Mouse (Mus musculus) lung, adult 18-20 months (tissue): Measurements from ENCODE around the gene Tmem167b.
"Not testable (repeated sequence)": the region's sequence is repeated elsewhere in the genome, so short reads cannot be mapped to it uniquely, and the experiment has no call there.

Experiments
- DNase-seq, 2 experiments: peaks; one replicate each; pipeline ENCODE4 v3.0.0; 2022; ENCODE audit warnings: mixed read lengths in 2 of 2

The Tmem167b gene

GRCm38 (mm10) chr3:108562133-108562730 is at the start of gene Tmem167b:
Gene Tmem167b, minus strand, starts transcription at chr3:108562466.
- DNase-seq = peak; percentile 98 to 99

DNA sequence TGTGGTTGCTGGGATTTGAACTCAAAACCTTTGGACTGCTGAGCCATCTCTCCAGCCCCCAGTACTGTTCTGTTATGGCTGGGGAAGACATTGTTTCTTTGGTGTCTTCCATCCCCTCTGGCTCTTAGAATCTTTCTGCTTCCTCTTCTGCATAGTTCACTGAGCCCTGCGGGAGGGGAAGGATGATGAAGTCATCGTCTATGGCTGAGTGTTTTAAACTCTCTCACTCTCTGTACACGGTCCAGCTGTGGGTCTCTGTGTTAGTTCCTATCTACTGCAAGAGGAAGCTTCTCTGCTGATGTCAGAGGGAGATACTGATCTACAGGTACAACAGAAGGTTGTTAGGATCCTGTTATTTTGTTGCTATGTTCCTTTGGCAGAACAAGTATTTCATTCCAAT is 46.6 kb upstream of the Tmem167b start:
- no peak for DNase-seq

- DNase-seq = no peak
These were observed 29.6 kb upstream of the Tmem167b start for GRCm38 (mm10) chr3:108591530-108592522.

GRCm38 (mm10) chr3:108590786-108591529 is 28.7 kb upstream of the Tmem167b start, which contains the start of gene Wdr47:
Gene Wdr47, plus strand, starts transcription at chr3:108591279.
- DNase-seq = peak; percentile 96 to 98

DNA sequence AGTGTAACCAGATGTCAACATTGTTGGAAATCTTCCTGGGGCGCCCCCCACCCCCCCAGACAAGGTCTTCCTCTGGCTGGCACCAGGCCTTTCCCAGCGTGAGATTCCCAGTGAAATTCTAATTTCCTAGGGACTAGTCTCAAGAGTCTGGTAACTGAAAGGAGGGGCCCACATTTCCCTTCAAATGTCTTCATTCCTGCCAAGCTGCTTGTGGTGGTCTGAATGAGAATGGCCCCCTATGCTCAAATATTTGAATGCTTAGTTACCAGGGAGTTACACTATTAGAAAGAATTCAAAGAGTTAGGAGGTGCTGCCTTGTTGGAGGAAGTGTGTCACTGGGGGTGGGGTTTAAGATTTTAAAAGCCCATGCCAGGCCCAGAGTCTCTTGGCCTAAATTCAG is 26.2 kb upstream of the Tmem167b start:
- no peak for DNase-seq

GRCm38 (mm10) chr3:108584580-108584979 is 22.3 kb upstream of the Tmem167b start:
- no peak for DNase-seq

DNA sequence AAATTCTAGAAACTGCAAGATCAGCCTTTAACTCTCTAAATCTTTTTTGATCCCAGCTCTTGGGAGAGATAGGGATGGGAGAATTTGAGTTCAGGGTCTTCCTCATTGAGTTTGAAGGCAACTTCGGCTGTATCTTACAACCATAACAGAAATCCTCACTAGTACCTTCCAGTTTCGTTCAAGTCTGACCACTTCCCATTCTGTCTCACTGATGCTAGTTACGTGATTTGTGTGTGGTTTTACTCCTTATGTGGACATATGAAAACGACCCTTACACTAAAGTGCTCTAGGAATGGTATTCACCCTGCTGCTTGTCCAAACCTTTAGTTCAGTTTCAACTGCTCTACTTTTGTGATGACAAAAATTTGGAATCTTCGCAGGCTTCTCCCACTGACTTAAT is 11.8 kb upstream of the Tmem167b start:
- no peak for DNase-seq

DNA sequence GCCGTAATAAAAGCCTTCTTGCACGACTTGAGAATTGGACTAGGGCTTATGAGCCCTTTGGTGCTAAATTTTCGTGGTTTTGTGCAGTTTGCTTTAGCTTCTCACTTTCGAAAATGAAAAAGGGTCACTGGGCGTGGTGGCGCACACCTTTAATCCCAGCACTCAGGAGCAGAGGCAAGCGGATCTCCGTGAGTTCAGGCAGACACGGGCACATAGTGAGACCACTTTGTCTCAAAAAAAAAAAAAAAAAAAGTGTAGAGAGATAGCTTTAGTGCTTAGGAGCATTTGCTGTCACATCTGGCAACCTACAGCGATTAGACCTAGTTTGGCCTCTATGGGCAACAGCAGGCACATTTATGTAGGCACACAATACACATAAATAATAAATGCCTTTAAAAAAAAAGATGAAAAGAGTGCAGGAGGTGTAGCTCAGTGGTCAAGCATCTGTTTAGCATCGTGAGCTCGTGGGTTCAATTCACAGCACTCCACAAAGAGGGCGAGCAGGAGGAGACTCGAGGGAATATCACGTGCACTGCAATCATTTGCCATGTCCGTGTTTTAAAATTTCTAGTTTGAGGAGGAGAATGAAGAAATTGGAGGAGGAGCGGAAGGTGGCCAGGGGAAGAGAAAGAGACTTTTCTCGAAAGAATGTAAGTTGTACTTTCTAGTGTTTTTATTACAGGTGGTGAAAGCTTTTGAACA is 10.2 kb upstream of the Tmem167b start:
- DNase-seq = no peak

DNA sequence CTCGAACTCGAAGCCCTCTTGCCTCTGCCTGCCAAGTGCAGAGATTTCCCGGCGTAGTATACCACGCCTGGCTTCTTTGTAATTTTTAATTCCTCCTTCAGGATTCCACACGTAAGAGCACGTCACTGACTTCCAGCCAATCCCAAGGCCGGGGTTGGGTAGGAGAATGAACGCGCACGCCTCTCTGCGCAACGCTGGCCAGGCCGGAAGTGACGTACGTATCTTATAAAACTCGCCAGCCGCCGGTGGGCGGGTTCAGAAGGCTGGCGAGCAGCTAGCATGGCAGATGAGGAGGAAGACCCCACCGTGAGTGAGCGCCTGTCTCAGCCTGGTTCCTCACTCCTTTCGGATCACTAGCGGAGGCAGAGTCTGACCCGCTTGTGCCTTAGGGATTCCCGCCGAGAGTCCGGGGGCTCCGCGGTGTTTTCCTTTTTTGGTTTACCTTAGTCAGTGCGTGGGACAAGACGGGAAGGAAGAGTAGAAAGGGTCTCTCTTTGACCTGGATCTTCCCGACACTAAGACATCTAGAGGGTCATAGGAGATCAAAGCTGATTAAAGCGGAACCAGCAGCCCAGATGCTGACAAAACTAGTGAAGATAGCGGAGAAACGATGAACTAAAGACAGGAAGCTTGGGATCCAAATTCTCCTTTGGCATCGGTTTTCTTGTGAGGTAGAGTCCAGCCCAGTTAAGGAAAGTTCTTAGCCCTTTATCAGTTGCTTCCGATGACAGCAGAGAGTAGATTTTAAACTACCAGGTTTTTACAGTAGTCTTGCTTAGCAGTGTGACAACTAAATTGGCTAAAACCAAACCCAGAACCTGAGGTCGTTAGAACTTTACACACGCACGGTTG is 9.4 kb upstream of the Tmem167b start, which contains the start of gene Taf13:
Taf13 (plus strand) TSS at position 256 of the 852 bp plus-strand sequence.
- DNase-seq = peak; percentile 97

DNA sequence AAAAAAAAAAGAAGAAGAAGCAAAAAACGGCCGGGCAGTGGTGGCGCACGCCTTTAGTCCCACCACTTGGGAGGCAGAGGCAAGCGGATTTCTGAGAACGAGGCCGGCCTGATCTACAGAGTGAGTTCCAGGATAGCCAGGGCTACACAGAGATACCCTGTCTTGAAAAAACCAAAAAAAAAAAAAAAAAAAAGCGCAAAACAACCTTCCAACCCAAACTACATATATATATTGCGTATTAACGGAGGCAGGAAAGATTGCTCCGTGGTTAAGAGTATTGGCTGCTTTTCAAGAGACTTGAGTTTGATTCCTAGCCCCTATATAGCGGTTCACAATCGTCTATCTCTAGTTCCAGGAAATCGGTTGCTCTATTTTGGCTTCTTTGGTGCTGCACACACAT is 8.5 kb upstream of the Tmem167b start:
- no peak for DNase-seq

DNA sequence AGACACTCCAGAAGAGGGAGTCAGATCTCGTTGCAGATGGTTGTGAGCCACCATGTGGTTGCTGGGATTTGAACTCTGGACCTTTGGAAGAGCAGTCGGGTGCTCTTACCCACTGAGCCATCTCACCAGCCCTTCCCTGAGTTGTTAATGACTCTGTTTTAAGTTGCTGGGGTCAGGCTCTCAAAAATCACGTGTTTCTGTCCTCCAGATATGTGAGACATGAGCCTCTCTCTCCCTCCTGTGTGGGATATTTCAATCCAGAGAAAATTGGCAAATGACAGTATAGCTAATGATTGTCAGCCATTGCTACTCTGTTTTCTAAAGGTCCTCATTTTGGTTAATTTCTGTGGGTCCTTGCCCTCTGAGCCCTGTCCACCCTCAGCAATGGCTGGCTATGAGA is 7.4 kb upstream of the Tmem167b start:
- DNase-seq = not testable (repeated sequence)

DNA sequence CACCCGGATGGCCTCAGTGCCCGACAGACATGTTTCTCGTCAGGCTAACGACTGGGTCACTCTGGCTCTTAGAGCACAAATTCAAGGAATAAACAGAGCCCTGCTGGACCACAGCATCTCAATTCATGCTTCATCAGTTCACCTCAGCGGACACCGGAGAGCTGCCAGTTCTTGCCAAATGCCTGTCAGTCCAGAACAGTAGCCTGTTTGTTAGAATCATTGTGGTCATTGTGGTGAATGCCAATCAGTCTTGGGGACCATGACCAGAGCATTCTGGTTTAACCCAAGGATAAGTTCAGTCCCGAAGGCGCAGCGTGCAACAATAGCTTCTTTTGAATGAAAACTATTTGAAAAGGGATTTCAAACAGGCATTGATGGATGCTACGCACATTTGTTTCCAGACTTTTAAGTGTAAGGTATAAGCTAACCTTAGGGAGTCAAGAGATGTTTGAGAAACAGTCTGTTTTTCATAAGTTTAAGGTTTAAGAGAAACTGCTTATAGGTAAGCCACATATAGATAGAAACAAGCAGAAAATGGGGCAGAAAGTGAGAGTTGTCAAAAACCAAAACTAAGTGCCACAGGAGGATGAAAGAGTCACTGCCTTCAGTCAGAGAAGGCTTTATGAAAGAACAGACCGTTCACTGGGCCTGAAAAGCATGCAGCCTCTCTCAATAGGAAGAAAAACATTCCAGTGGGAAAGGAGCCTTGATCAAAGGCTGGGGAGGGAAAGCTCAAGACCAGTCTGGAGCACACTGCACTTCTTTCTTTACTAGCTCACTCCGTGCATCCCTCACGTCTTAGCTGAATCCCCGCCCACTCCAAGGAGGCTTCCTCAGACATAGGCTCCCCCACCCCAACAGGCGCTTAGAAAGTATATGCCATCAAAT is 6.0 kb upstream of the Tmem167b start:
- DNase-seq = no peak

GRCm38 (mm10) chr3:108563309-108563708 is 1.0 kb upstream of the Tmem167b start:
- DNase-seq = peak; percentile 84 to 86

- peak; percentile 28 to 31 for DNase-seq
These were observed 558 bp upstream of the Tmem167b start for GRCm38 (mm10) chr3:108562777-108563271.

DNA sequence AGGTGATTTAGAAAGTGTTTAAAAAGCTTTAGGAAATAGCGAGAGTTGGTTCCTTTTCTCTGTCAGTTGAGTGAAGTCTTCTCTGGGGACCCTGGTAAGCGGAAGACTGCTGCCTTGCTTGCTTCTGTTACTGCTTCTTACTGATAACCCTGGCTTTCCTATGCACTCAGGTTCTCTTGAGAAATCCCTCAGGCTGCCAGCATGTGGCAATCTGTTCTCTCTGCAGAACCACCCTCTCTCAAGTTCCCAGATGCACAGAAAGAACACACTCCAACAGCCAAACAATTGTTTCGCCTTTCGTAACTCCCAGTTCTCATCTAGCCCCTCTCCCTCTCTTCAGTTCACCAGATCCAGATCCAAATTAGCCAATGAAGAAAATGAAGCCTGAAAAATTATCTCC is 4.4 kb downstream of the Tmem167b start:
- peak in 1 of 2 experiments; percentile 32 for DNase-seq

DNA sequence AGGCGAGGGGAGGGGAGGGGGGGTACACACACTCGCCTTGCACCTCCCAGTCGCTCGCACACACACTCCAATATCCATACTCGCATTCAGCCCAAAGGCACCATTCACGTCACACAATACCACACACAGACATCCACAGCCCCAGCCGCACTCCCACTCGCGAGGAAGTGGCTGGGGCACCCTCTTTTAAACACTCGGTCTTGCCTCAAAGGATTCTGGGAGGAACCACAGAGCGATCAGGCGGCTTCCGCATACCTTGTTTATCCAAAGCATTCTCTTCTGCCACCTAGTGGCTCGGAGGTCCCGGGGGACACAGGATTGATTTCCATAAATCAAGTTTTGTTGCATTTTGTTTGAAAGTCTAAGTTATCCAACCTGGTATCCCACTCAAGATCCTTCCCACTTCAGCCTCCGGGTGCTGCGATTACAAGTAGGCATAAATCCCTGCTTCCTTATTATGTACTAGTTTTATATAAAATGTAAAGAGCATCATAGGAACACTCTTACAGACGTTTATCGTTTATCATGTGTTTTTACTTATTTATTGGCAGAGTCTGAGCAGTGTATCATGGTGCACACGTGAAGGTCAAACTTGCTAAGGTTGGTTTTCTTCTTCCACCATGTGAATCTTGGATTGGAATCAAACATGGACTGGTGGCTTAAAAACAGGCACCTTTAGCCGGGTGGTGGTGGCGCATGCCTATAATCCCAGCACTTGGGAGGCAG is 7.5 kb downstream of the Tmem167b start:
- DNase-seq = peak; percentile 93 to 95

GRCm38 (mm10) chr3:108554111-108554561 is 8.1 kb downstream of the Tmem167b start:
- DNase-seq = peak in 1 of 2 experiments; percentile 28

DNA sequence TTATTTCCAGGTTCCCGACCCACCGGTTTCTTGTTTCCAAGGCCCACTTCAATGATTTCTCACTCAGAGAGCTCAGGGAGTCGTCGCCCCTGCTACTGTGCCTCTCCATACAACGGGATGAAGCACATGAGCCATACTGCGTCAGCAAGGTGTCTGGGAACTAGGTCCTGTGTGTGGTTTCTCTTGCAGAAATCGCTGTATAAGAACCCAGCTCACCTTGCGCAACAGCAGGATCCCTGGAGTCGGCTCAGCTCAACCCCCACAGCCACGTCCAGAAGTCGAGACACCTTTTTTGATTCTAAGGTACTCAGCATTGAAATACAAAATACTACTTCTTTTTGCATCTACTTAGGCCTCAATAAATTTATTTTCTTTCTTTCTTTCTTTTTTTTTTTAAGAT is 20.0 kb downstream of the Tmem167b start:
- DNase-seq = no peak

DNA sequence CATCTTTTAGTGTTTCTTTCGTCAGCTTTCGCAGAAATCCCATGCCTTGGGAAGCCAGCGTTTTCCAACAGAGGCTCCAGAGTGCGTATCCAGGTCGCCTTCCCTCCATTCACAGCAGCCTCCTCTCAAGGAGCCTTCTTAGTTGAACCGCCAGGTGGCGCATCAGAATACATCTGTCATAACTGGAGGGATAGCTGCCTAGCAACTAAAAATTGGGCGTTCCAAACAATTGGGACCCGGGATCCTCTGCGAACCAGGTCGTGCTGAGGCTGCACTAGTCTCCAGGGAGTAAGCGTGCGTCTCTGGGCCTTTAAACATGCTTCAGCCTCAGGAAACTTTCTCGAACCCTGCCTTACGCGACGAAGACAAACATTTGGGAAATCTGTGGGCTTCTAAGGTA is 25.0 kb downstream of the Tmem167b start:
- DNase-seq = peak; percentile 85 to 91
